Mouse (Mus musculus) heart, postnatal 0 days (tissue): ENCODE results near the gene March8. TPM values are rescaled to one million over a fixed set of nuclear protein-coding genes. Genes with fewer than 3 reads are reported as not detected.

Experiments used
- ATAC-seq: fragments of 200-750 bp; cut with Nextera tagmentation; 2 replicates; pipeline ENCODE4 v1.8.0; 2017; ENCODE audit warnings: low read depth, moderate number of reproducible peaks, moderate library complexity; ENCODE audit not compliant: insufficient read depth
- DNase-seq: peaks from one replicate; pipeline ENCODE4 v3.0.0-alpha.2; 2016; ENCODE audit warnings: low spot score
- H3K27ac ChIP-seq: fragments of 300-500 bp; sonication (generic); 2 replicates; pipeline ENCODE4 v1.5.1; 2014; ENCODE audit warnings: low read depth, mild to moderate bottlenecking
- H3K27me3 ChIP-seq: fragments of 300-500 bp; sonication (generic); 2 replicates; pipeline ENCODE4 v1.6.1; 2014; ENCODE audit warnings: low read length, mixed read lengths; ENCODE audit not compliant: control insufficient read depth, insufficient read depth
- H3K36me3 ChIP-seq: fragments of 300-500 bp; sonication (generic); replicated peaks from 2 replicates; pipeline ENCODE4 v1.6.1; 2014; ENCODE audit warnings: low read length, mixed read lengths; ENCODE audit not compliant: control insufficient read depth, insufficient read depth
- H3K4me1 ChIP-seq: fragments of 300-500 bp; sonication (generic); 2 replicates; pipeline ENCODE4 v1.6.1; 2014; ENCODE audit warnings: antibody characterized with exemption; ENCODE audit not compliant: control insufficient read depth, insufficient read depth
- H3K4me2 ChIP-seq: fragments of 300-500 bp; sonication (generic); 2 replicates; pipeline ENCODE4 v1.6.1; 2014; ENCODE audit warnings: low read depth, mild to moderate bottlenecking, low read length, moderate library complexity
- H3K4me3 ChIP-seq: fragments of 300-500 bp; sonication (generic); 2 replicates; pipeline ENCODE4 v1.5.1; 2014; ENCODE audit warnings: low read depth, low read length
- H3K9ac ChIP-seq: fragments of 300-500 bp; sonication (generic); replicated peaks from 2 replicates; pipeline ENCODE4 v1.6.1; 2014; ENCODE audit warnings: low read depth, low read length, mixed read lengths
- H3K9me3 ChIP-seq: fragments of 300-500 bp; sonication (generic); replicated peaks from 2 replicates; pipeline ENCODE4 v1.6.1; 2016; ENCODE audit warnings: low read length; ENCODE audit not compliant: control insufficient read depth
- CTCF ChIP-seq: IDR thresholded peaks from 2 replicates; pipeline ENCODE4 v1.5.1; 2016; ENCODE audit warnings: antibody characterized with exemption, control low read depth, low read depth
- EP300 ChIP-seq: IDR thresholded peaks from 2 replicates; pipeline ENCODE4 v1.6.1; 2016; ENCODE audit warnings: antibody characterized with exemption, low read depth
- WGBS: fragments of 180-500 bp; shearing (Covaris S2); extraction: QIAGEN DNeasy Blood & Tissue Kit; methylation state at CpG from one replicate; pipeline ENCODE4 v1.1.7; 2014; 5-methylcytosine and 5-hydroxymethylcytosine counted together
- polyA plus RNA-seq: library from polyadenylated mRNA; unstranded; fragments of >200 nt; fragmentation: Nextera tagmentation; extraction: Ambion mirVana; gene quantifications from 2 replicates; pipeline ENCODE4 v1.2.1, GENCODE M21; 2015
- total RNA-seq: library from RNA; depleted of rRNA; stranded (reverse); fragments of >200 nt; gene quantifications from 2 replicates; pipeline ENCODE4 v1.2.3, GENCODE M21; 2014; ENCODE audit warnings: low replicate concordance; rRNA removed

March8 gene
- 47.7 and 73.6 TPM in 2 replicates for total RNA-seq
- 17.3 and 17.8 TPM in 2 replicates for polyA plus RNA-seq

DNA sequence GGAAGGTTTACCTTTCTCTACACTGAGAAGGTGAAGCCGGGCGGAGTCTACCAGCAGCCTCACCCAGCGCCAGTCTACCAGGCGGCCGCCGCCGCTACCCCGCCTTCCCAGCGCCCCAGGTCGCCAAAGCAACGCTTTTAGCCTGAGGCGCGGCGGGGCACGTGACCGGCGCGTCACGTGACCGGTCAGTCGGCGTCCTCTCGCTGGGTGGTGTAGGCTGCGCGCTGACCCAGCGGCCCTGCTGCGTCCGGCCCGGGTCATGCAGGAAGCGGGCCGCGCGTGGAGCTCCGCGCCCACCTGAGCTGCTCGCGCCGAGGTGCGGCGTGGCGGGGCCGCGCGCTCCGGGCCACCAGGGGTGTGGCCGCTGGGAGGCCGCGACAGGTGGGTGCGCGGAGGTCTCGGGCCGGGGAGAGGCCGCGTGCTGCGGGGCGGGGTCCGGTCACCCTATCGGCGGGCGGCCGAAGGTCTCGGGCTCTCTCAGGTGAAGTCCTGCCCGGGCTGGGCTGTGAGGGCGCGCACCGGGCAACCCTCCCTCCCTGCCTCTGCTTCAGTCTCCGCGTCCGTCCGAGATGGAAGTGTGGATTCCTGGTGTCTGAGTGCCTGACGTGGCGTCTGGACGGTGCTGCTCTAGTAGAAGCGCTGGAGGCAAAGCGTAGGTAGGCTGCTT is at the start of gene March8:
Gene March8, plus strand, starts transcription at position 190 of the 667 bp plus-strand sequence.
- DNase-seq: peak; percentile 87
- peak; percentile 98 for ATAC-seq
- H3K9me3 ChIP-seq: no peaks in the 10 kb centered on the region
- H3K4me3 ChIP-seq: peak within 1 kb of the TSS; percentile 86
- WGBS: 1% methylated on average over 63 of the region's 75 CpGs
- no peaks in the 10 kb centered on the region for H3K27me3 ChIP-seq
- no peak for TF ChIP-seq EP300
- no peak; the same call in 1 of the 2 replicates for TF ChIP-seq CTCF
- H3K4me2 ChIP-seq: peak within 1 kb of the TSS; percentile 88
- H3K9ac ChIP-seq: peak within 1 kb of the TSS; percentile 76
- H3K4me1 ChIP-seq: no peaks in the 10 kb centered on the region
- peak within 1 kb of the TSS; percentile 18; the same call in 1 of the 2 replicates for H3K27ac ChIP-seq
- no peaks in the 10 kb centered on the region for H3K36me3 ChIP-seq

- 81% methylated on average over 2 of the region's 2 CpGs for WGBS
- DNase-seq: no peak
- H3K27ac ChIP-seq: no peak overlapping the region
- no peaks in the 10 kb centered on the region for H3K27me3 ChIP-seq
- no peak for ATAC-seq
- no peak overlapping the region for H3K9ac ChIP-seq
- H3K4me1 ChIP-seq: no peaks in the 10 kb centered on the region
- H3K4me2 ChIP-seq: no peak overlapping the region
- no peak overlapping the region for H3K4me3 ChIP-seq
- TF ChIP-seq EP300 (no peak), CTCF (no peak)
- H3K36me3 ChIP-seq: no peaks in the 10 kb centered on the region
- no peaks in the 10 kb centered on the region for H3K9me3 ChIP-seq
Observed at GRCm38 (mm10) chr6:116311411-116311810, 26.4 kb upstream of the March8 start.

DNA sequence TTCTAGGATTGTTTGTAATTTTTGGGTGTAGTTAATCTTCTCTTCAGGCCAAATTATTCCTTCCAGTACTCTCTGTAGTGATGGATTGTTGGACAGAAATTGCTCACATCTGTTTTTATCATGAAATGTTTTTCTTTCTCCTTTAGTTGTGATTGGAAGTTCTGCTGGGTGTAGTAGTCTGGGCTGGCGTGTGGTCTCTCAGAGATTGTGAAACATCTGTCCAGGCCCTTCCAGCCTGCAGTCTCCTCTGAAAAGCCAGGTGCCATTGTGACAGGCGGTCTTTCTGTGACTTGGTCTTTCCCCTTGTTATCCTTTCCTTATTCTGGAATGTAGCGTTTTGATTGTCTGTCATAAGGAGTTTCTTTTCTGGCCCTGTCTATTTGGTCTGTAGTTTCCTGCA is 18.6 kb upstream of the March8 start:
- ATAC-seq (no peak), DNase-seq (no peak)
- Histone ChIP-seq H3K36me3 (no peaks in the 10 kb centered on the region), H3K4me2 (no peak overlapping the region), H3K4me1 (no peaks in the 10 kb centered on the region), H3K27me3 (no peaks in the 10 kb centered on the region), H3K9me3 (no peaks in the 10 kb centered on the region), H3K27ac (no peak overlapping the region), H3K9ac (no peak overlapping the region), H3K4me3 (no peak overlapping the region)
- 70% methylated on average over 3 of the region's 3 CpGs for WGBS
- no peak for TF ChIP-seq EP300
- TF ChIP-seq CTCF: no peak

DNA sequence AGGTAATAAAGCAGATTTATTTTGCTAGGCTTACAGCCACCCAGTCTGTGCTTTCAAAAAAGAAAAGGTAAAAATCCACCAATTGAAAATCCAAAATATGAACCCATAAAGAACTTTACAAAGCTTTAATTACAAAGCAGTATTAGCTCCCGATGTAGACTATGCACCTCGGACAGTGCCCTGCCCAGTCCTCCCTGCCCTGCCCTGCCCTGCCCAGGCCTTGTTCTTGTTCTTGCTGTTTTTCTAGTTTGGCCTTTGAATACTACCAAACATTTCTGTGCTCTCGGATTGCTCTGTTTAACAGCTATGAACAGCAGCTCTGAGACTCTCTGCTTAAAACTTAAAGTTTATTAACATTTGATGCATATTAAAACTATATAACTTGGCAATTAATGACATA is 11.2 kb upstream of the March8 start:
- no peak overlapping the region for H3K4me3 ChIP-seq
- no peak for TF ChIP-seq EP300
- no peak for TF ChIP-seq CTCF
- H3K9me3 ChIP-seq: no peaks in the 10 kb centered on the region
- H3K4me1 ChIP-seq: no peaks in the 10 kb centered on the region
- H3K27ac ChIP-seq: no peak overlapping the region
- no peak overlapping the region for H3K9ac ChIP-seq
- no peaks in the 10 kb centered on the region for H3K36me3 ChIP-seq
- H3K4me2 ChIP-seq: no peak overlapping the region
- ATAC-seq: no peak
- no peak for DNase-seq
- H3K27me3 ChIP-seq: no peaks in the 10 kb centered on the region
- 77% methylated on average over 3 of the region's 3 CpGs for WGBS

DNA sequence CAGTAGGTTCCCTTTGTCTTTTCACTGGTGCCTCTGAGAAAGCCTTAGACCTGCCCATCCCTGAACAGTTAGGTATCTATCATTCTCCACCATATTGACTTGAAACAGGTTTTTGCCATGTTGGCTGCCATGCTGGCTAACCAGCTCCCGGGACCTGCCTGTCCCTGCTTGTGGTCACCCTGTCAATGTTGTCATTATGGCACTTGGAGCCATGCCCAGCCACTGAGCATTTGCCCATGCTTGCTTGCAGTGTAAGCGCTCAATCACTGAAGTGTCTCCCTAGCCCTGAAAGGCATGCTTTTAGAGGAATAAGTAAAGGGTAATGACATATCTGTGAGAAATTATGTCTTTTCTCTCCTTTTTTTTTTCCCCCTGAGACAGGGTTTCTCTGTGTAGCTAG is 6.4 kb upstream of the March8 start:
- H3K4me3 ChIP-seq: no peak overlapping the region
- H3K9me3 ChIP-seq: no peaks in the 10 kb centered on the region
- DNase-seq: no peak
- WGBS: 70% methylated on average over 2 of the region's 2 CpGs
- no peak overlapping the region for H3K4me2 ChIP-seq
- no peak overlapping the region for H3K9ac ChIP-seq
- no peaks in the 10 kb centered on the region for H3K4me1 ChIP-seq
- no peaks in the 10 kb centered on the region for H3K27me3 ChIP-seq
- ATAC-seq: no peak
- TF ChIP-seq CTCF (no peak), EP300 (no peak)
- H3K36me3 ChIP-seq: no peaks in the 10 kb centered on the region
- H3K27ac ChIP-seq: no peak overlapping the region

DNA sequence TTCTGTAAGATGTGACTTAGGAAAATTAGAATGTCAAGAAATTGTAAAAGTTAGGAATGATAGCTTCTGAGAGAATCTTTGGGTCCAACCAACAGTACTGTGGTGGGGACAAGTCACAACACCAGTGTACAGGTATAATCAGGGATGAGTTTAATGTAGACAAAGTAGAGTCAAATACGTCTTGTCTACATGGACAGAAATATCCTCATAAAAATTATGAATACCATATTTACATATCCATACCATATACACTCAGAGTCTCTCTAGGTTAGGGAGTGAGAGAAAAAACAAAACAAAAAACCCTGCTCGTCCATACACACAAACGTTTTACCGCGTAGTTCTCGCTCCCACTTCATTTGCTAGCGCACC is 374 bp upstream of the March8 start:
- TF ChIP-seq CTCF (no peak), EP300 (no peak)
- Histone ChIP-seq H3K4me2 (peak overlapping the region; percentile 88), H3K9ac (peak overlapping the region; percentile 76), H3K9me3 (no peaks in the 10 kb centered on the region), H3K36me3 (no peaks in the 10 kb centered on the region), H3K27ac (no peak overlapping the region), H3K4me3 (peak overlapping the region; percentile 86), H3K27me3 (no peaks in the 10 kb centered on the region), H3K4me1 (no peaks in the 10 kb centered on the region)
- ATAC-seq: no peak
- WGBS: 2% methylated on average over 7 of the region's 7 CpGs
- no peak for DNase-seq
